Mouse (Mus musculus) lung, postnatal 10 days (tissue): Measurements from ENCODE around the gene Ppp2r2d.
A peak's percentile ranks its signal among the peaks of the same experiment; 100 is the strongest.

Experiments used
- DNase-seq: peaks from one replicate; pipeline ENCODE4 v3.0.0; 2021

The Ppp2r2d gene

GRCm38 (mm10) chr7:138845544-138846391, at the start of gene Ppp2r2d, which contains the start of gene Mapk1ip1:
Gene Ppp2r2d, plus strand, starts transcription at chr7:138846079.
Gene Mapk1ip1, minus strand, starts transcription at chr7:138846273.
- DNase-seq: peak; percentile 98

GRCm38 (mm10) chr7:138803386-138803785, 42.5 kb upstream of the Ppp2r2d start:
- DNase-seq: no peak

- DNase-seq: no peak
Measured at GRCm38 (mm10) chr7:138807146-138807545, 38.7 kb upstream of the Ppp2r2d start.

GRCm38 (mm10) chr7:138813213-138813875, 32.5 kb upstream of the Ppp2r2d start:
- DNase-seq: peak; percentile 23

GRCm38 (mm10) chr7:138818314-138818713, 27.6 kb upstream of the Ppp2r2d start:
- no peak for DNase-seq

DNA sequence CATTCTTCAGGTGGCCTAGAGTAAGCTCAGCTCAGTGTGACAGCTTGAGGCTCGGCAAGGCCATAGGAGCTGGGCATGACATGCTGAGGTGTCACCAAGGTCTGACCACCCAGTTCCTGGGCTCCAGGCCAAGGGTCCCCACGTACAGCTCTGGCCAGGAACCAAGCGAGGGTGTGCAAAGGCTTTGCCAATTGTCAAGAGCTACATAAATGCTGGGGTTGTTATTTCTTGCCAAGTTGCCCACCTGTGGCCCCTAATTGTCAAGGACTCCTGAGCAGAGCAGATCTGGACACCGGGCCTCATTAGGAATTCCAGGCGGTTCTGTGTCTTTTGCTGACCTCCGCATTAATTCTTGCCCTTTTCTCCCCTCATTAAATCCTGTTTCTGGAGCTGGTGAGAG, 21.5 kb upstream of the Ppp2r2d start:
- no peak for DNase-seq

GRCm38 (mm10) chr7:138824995-138825756, 20.7 kb upstream of the Ppp2r2d start:
- DNase-seq: no peak

- DNase-seq: peak; percentile 63
Measured at GRCm38 (mm10) chr7:138827812-138828211, 18.1 kb upstream of the Ppp2r2d start.

DNA sequence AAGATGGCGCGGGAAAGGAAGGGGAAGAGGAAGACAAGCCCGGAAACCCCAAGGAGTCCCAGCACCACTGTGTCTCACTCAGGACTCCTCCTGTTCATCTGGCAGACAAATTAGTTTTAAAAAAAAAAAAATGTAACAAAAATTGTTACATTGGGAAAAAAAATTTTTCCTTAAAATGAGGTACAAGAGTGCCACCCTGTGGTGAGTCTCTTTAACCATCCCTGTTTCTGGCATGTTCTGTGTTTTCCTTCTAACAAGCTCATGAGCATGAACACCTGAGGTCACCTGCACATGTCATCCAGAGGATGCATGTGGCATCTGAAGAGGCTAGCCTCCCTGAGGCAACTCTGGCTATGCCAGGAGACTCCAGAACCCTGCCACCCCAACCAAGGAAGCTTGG, 10.9 kb upstream of the Ppp2r2d start:
- no peak for DNase-seq

GRCm38 (mm10) chr7:138840594-138841021, 5.3 kb upstream of the Ppp2r2d start:
- peak; percentile 88 for DNase-seq

DNA sequence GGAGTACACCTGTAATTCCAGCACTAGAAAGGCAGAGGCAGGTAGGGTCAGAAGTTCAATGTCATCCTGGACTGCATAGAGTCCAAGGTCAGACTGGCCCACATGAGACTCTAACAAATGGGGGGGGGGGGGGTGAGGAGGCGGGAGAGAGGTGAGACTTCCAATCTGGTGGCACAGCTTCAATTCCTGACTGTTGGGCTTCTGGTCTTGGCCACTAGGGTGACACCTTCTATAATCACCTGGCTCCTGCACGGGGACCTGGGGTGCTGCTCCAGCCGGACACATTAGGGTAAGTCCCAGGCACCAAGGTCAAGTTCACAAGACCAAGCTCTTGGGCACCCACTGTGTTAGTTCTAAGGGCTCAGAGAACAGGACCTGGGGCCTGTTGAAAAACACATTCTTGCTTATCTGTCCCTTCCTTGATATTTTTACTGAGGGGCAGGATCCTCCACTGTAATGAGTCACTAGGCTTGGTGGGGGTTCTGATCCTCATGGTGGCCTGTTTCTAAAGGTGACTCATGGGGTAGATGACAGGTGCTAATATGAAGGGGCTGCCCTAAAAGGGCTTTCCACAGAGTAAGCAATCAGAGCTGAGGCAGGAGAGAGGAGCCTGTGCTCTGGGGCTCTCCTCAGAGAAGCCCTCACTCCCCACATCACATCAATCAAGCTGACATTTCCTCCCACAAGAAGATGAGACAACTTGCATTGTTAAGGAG, 4.3 kb upstream of the Ppp2r2d start:
- no peak for DNase-seq

DNA sequence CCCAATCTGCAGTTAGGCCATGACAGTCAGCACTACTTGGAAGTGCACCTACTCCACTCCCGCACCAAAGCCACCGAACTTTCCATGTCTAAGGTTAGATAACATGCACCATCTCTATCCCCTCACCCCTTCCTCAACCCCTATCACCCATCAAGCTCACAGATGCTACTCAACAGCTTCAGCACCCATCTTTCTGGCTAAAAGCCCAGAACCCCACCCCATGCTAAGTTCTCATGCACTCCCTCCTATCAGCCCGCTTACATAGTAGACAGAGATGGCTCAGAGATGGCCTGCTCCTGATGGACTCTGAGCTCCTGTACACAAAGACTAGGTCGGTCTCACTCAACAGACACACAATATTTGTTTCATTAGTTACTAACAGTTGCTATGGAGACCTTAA, 2.5 kb upstream of the Ppp2r2d start:
- no peak for DNase-seq

GRCm38 (mm10) chr7:138845111-138845510, 768 bp upstream of the Ppp2r2d start:
- DNase-seq: no peak

GRCm38 (mm10) chr7:138846502-138846991, 668 bp downstream of the Ppp2r2d start:
- DNase-seq: no peak

GRCm38 (mm10) chr7:138847316-138848027, 1.6 kb downstream of the Ppp2r2d start:
- DNase-seq: no peak

DNA sequence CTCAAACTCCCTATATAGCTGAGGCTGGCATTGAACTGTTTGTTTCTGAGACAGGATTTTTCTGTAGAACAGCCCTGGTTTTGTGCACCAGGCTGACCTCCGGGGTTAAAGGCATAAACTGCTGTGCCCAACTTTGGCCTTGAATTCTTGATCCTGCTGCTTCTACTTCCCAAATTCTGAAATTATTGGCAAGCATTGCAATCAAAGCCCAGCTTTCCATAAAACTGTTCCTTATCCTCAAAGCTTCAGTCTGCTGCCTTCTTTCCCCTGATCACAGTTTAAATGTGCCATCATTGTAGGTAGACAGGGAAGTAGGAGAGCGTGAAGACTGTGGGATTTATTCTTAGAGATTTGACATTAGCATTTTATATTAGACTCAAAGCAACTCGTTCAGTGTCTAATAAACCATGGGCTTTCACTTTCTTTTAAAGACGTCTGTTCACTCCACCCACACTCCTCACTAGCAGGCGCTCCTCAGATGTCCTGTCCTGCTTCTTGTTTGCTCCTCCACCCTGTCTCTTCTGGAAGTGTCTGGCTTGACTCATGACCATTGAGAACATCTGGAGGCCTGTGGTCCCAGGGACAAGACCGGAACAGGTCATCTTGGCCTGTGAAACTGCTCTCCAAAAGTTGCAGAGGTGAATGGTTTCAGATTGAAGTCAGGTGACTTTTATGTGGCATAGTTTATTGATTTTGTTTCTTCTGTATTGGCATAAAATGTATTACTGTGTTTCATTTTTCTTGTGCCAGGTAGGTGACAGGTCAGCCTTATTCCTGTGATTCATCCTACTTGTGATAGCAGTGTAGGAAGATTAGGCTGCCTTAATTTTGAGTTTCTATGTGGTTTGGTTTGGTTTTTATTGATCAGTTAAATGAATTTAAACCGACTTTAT, 2.4 kb downstream of the Ppp2r2d start:
- no peak for DNase-seq

GRCm38 (mm10) chr7:138850083-138850482, 4.2 kb downstream of the Ppp2r2d start:
- DNase-seq: no peak

DNA sequence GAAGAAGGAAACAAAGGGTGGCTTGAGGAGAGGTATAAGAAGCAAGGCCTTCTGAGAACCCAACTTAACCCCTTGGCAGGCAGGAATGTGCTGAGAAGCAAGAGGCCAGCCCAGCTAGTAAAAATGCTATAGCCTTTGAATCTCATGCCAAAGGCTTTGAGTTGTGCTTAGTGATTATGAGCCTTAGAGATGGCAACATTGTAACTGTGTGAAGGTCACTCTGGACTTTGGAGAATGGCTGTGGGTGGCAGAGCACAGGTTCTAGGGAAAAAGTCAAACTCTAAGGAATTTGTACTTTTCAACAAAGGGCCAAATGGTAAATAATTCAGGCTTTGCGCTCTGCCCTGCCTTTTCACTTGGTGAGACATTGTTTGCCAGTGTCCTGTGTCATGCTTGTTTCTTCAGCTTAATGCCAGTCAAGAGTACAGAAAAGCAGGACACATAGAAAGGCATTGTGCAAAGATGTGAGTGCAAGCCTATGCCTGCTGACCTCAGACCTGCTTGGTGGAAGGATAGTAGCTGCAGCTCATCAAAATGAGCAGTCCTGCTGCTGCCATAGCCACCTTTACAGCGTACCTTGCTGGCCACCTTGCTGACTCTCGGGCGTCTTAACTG, 7.6 kb downstream of the Ppp2r2d start:
- DNase-seq: no peak

DNA sequence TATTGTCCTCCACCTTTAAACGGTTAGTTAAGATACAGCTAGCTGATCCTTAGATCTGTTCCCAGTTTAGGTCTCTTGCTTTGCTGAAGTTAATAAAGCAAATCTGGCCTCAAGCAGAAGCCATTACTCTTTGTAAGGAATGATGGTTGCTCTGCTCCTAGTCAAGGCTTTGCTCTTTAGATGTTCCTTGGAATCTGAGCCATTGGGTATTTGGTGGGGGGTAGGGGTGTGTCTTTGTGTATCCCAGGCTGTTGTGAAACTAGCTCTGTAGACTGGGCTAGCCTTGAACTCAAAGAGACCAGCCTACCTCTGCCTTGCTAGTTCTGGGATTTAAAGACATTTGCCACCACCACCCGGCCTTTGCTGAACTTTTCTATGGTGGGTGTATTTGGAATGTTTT, 8.3 kb downstream of the Ppp2r2d start:
- no peak for DNase-seq

DNA sequence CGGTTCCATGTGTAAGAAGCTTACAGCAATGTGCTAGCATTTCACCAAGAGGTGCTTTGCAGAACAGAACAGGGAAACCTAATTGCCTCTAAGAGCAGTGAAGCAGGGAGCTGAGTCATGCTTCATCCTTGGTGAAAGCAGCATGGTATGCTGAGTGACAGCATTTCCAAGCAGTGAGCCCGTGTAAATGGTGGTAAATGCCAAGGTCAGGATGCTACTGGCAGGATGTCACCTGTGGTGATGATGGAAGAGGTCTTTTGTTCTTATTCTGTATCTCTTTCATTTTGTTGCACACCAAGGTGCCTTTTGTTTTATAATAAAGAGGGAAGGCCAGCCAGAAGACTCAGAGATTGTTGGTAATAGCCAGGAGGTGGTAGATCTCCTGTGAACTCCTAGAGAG, 10.8 kb downstream of the Ppp2r2d start:
- no peak for DNase-seq
